15 mouse cellular contexts compared by ENCODE assay signal in the genomic region with DNA sequence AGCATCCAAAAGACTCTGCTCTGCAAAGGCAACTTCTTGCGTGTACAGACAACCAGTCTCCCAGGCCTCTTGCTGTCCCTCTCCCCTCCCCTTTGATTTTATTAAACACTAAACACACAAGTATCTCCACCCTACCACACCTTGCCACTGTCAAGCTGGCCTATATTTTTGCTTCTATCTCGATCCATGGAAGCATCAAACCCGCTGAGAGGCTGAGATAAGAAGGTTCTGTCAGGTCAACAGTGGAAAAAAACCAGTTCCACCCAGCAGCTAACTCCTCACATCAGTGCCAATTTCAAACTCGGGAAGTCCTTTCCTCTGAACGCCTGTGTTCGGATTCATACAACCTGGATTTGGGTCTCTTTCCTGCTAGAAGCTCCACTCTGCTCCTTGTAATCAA. TPM values are rescaled to one million over a fixed set of nuclear protein-coding genes. Genes with fewer than 3 reads are reported as not detected.
DNase-seq lines count a peak whose midpoint lies in the region; ATAC-seq and TF ChIP-seq lines count a peak whose summit lies in the region.
"Had no signal": no experiment of that assay in that cellular context is flagged by ENCODE, and none has a peak within 500 bp of the region (broad histone marks: within the 10 kb centered on the region; RNA-seq: fewer than 3 reads in every experiment).

No protein-coding gene starts in this region.

- no peak for TF ChIP-seq EP300 in heart, adult 2 months (IDR thresholded peaks at IDR 0.05; ENCODE audit: insufficient read depth, low read depth, low read length)
- TF ChIP-seq EP300 in MEL (IDR thresholded peaks at IDR 0.05; ENCODE audit: low read depth in 1 of 2, low read length in 2 of 2) = peak; percentile 83 to 91

- H3K9ac ChIP-seq in heart, adult 2 months (ENCODE audit: low read depth, low read length) = no peak overlapping the region
- H3K9ac ChIP-seq in MEL (ENCODE audit: control insufficient read depth, low read depth, low read length, poor library complexity, severe bottlenecking) = peak overlapping the region; percentile 22; the same call in 1 of the 2 replicates
- peak overlapping the region; percentile 32 for H3K9ac ChIP-seq in liver, embryonic 16.5 days (ENCODE audit: low read depth, low read length)
- H3K9ac ChIP-seq: lung, embryonic 14.5 days had no signal

- H3K9me3 ChIP-seq in MEL (replicated peaks; ENCODE audit: insufficient read depth, low read length) = no peaks in the 10 kb centered on the region
- no peaks in the 10 kb centered on the region for H3K9me3 ChIP-seq in liver, embryonic 16.5 days (replicated peaks; ENCODE audit: control insufficient read depth, low read length)
- H3K9me3 ChIP-seq: hindbrain, embryonic 10.5 days; midbrain, embryonic 10.5 days had no signal

- H3K79me2 ChIP-seq in heart, adult 2 months (replicated peaks; ENCODE audit: control insufficient read depth, insufficient read depth, low read length) = no peaks in the 10 kb centered on the region
- H3K79me2 ChIP-seq in MEL (ENCODE audit: control insufficient read depth, insufficient read depth, low read length, poor library complexity) = peaks cover 32% of the 10 kb centered on the region

- TF ChIP-seq CTCF in heart, adult 2 months (IDR thresholded peaks at IDR 0.05) = no peak
- TF ChIP-seq CTCF in MEL (IDR thresholded peaks at IDR 0.05 in 2 of 3, conservative IDR thresholded peaks at IDR 0.05 in 1 of 3; ENCODE audit: control insufficient read depth in 1 of 3, insufficient read depth in 1 of 3, low read depth in 2 of 3, low read length in 3 of 3, poor library complexity in 1 of 3, severe bottlenecking in 1 of 3) = no peak

- DNase-seq in heart, adult 2 months = peak in 1 of 2 experiments; percentile 20
- DNase-seq in heart, postnatal 14 days = no peak
- peak; percentile 70 for DNase-seq in MEL (ENCODE audit: low read depth, low spot score)
- no peak for DNase-seq in layer of hippocampus, postnatal 36 days
- no peak for DNase-seq in ovary, postnatal 36 days (ENCODE audit: low spot score)
- no peak for DNase-seq in layer of hippocampus, postnatal 10 days (ENCODE audit: low spot score in 2 of 2)
- DNase-seq: B cell, adult 2 months; gastrocnemius, postnatal 10 days; lung, embryonic 14.5 days had no signal

- peak overlapping the region; percentile 87 for H3K27ac ChIP-seq in heart, adult 2 months
- peak overlapping the region; percentile 54 for H3K27ac ChIP-seq in MEL (ENCODE audit: control insufficient read depth, low read depth, low read length)
- peak overlapping the region; percentile 75 for H3K27ac ChIP-seq in liver, embryonic 16.5 days (ENCODE audit: low read length)
- H3K27ac ChIP-seq: hindbrain, embryonic 10.5 days; midbrain, embryonic 10.5 days had no signal

- TF ChIP-seq RAD21 in MEL (IDR thresholded peaks at IDR 0.05; ENCODE audit: low read depth, low read length) = no peak

- intact Hi-C loops in heart, adult 2 months (cut with DNase I) = no loop called here
- intact Hi-C loops in heart, postnatal 14 days (cut with DNase I) = no loop called here

- no peak for TF ChIP-seq POLR2A in heart, adult 2 months (IDR thresholded peaks at IDR 0.05; ENCODE audit: insufficient read depth, low read depth, low read length)
- TF ChIP-seq POLR2A in MEL (IDR thresholded peaks at IDR 0.05; ENCODE audit: control insufficient read depth in 1 of 2, insufficient read depth in 1 of 2, low read depth in 1 of 2, low read length in 2 of 2, poor library complexity in 1 of 2) = 0 out of 4 replicates have a peak, but pooled peaks of 1 of the 2 experiments have one; percentile 19

- peaks cover 3% of the 10 kb centered on the region for H3K36me3 ChIP-seq in heart, adult 2 months (ENCODE audit: control insufficient read depth, insufficient read depth, low read length)
- peaks cover 2 to 21% of the 10 kb centered on the region in 2 experiments for H3K36me3 ChIP-seq in MEL (ENCODE audit: control insufficient read depth in 1 of 2, insufficient read depth in 2 of 2, low read length in 2 of 2)
- H3K36me3 ChIP-seq in liver, embryonic 16.5 days (ENCODE audit: control insufficient read depth, insufficient read depth) = peaks cover 11% of the 10 kb centered on the region

- H3K4me2 ChIP-seq in liver, embryonic 16.5 days (ENCODE audit: low read depth, low read length) = peak overlapping the region; percentile 51
- H3K4me2 ChIP-seq: lung, embryonic 14.5 days had no signal

- no peaks in the 10 kb centered on the region for H3K27me3 ChIP-seq in heart, adult 2 months (ENCODE audit: control insufficient read depth, insufficient read depth, low read length)
- H3K27me3 ChIP-seq in MEL (ENCODE audit: control insufficient read depth in 1 of 2, insufficient read depth in 2 of 2, low read length in 2 of 2) = no peaks in the 10 kb centered on the region
- H3K27me3 ChIP-seq in liver, embryonic 16.5 days (ENCODE audit: control insufficient read depth, insufficient read depth, low read depth, low read length) = no peaks in the 10 kb centered on the region

- 48% methylated on average over 6 of the region's 6 CpGs for WGBS in heart, adult 2 months
- WGBS in liver, embryonic 16.5 days (ENCODE audit: insufficient replicate concordance) = 31% methylated on average over 6 of the region's 6 CpGs

- H3K4me3 ChIP-seq in heart, adult 2 months = no peak overlapping the region
- H3K4me3 ChIP-seq in MEL (ENCODE audit: control insufficient read depth in 1 of 2, insufficient read depth in 1 of 2, low read depth in 2 of 2, low read length in 2 of 2) = no peak overlapping the region; a peak in 1 of 4 replicates
- H3K4me3 ChIP-seq in liver, embryonic 16.5 days (ENCODE audit: low read depth, low read length) = no peak overlapping the region; the same call in 1 of the 2 replicates
- H3K4me3 ChIP-seq: hindbrain, embryonic 10.5 days; midbrain, embryonic 10.5 days; myocyte had no signal

- peaks cover 20% of the 10 kb centered on the region for H3K4me1 ChIP-seq in heart, adult 2 months (ENCODE audit: control insufficient read depth, insufficient read depth, low read length)
- peaks cover 10 to 31% of the 10 kb centered on the region in 2 experiments for H3K4me1 ChIP-seq in MEL (ENCODE audit: control insufficient read depth in 1 of 2, insufficient read depth in 2 of 2, low read length in 2 of 2)
- H3K4me1 ChIP-seq in liver, embryonic 16.5 days (ENCODE audit: control insufficient read depth, low read depth, low read length) = peaks cover 52% of the 10 kb centered on the region

- peak; percentile 87 for ATAC-seq in erythroid progenitor cell, adult 5-6 weeks (replicated peaks; ENCODE audit: low FRiP score, poor library complexity, severe bottlenecking)
- peak; percentile 81 for ATAC-seq in liver, embryonic 16.5 days (ENCODE audit: low read depth)

RNA-seq across cellular contexts. Expression of a gene that starts 11.5 kb away (rescaled TPM):
- 10 to 100 TPM; 15.6 to 19.1 TPM for total RNA-seq in heart, adult 2 months (2021)
- polyA plus RNA-seq in heart, adult 2 months (2012; rRNA removed) = 11.9 and 12.5 TPM in 2 replicates
- 10 to 100 TPM; 13.0 to 13.9 TPM for total RNA-seq in heart, postnatal 14 days (2021)
- 18.7 and 30.0 TPM in 2 replicates for total RNA-seq in MEL (2012; rRNA removed)
- polyA plus RNA-seq in MEL (2012; ENCODE audit: insufficient read depth in 1 of 2, insufficient read length in 2 of 2, low read depth in 1 of 2, low replicate concordance in 2 of 2, missing spikeins in 1 of 2) = 10 to 100 TPM in 1 of 2 experiments, not detected in 1; 38.9 TPM
- 91.4 and 101 TPM in 2 replicates for total RNA-seq in erythroid progenitor cell, adult 5-6 weeks (2015; ENCODE audit: low replicate concordance)
- total RNA-seq in erythroid progenitor cell, adult 5-6 weeks (2017; ENCODE audit: low replicate concordance) = 91.5 and 141 TPM in 2 replicates
- 29.4 and 30.5 TPM in 2 replicates for polyA plus RNA-seq in liver, embryonic 16.5 days (2015; fragmentation: Nextera tagmentation; extraction: Ambion mirVana)
- total RNA-seq in layer of hippocampus, postnatal 36 days (2021) = 10 to 100 TPM; 57.7 to 61.1 TPM
- total RNA-seq in layer of hippocampus, postnatal 10 days (2021) = 10 to 100 TPM; 46.2 to 46.9 TPM

RNA-seq across cellular contexts. Expression of a gene that starts 27.5 kb away (rescaled TPM):
- total RNA-seq in heart, adult 2 months (2021) = under 1 TPM; 0.34 to 0.73 TPM
- polyA plus RNA-seq in heart, adult 2 months (2012; rRNA removed) = 0.91 and 2.2 TPM in 2 replicates
- total RNA-seq in heart, postnatal 14 days (2021) = under 1 TPM; 0.15 to 0.57 TPM
- total RNA-seq in MEL (2012; rRNA removed) = 0.10 TPM in 1 of 2 replicates, not detected in the other
- polyA plus RNA-seq in MEL (2012; ENCODE audit: insufficient read depth in 1 of 2, insufficient read length in 2 of 2, low read depth in 1 of 2, low replicate concordance in 2 of 2, missing spikeins in 1 of 2) = not detected
- total RNA-seq in erythroid progenitor cell, adult 5-6 weeks (2015; ENCODE audit: low replicate concordance) = not detected in 2 replicates
- not detected in 2 replicates for total RNA-seq in erythroid progenitor cell, adult 5-6 weeks (2017; ENCODE audit: low replicate concordance)
- polyA plus RNA-seq in liver, embryonic 16.5 days (2015; fragmentation: Nextera tagmentation; extraction: Ambion mirVana) = 0.15 TPM in 1 of 2 replicates, not detected in the other
- total RNA-seq in layer of hippocampus, postnatal 36 days (2021) = under 1 TPM; 0.15 to 0.28 TPM
- total RNA-seq in layer of hippocampus, postnatal 10 days (2021) = under 1 TPM; 0.18 to 0.25 TPM
- polyA plus RNA-seq: thymus, postnatal 0 days had no signal

RNA-seq across cellular contexts. Expression of a gene that starts 31.9 kb away (rescaled TPM):
- 1 to 10 TPM; 1.5 to 2.0 TPM for total RNA-seq in heart, adult 2 months (2021)
- 25.2 and 34.9 TPM in 2 replicates for polyA plus RNA-seq in heart, adult 2 months (2012; rRNA removed)
- total RNA-seq in heart, postnatal 14 days (2021) = 1 to 10 TPM; 4.2 to 4.4 TPM
- 1.9 and 3.0 TPM in 2 replicates for total RNA-seq in MEL (2012; rRNA removed)
- 10 to 100 TPM in 1 of 2 experiments, not detected in 1; 22.7 TPM for polyA plus RNA-seq in MEL (2012; ENCODE audit: insufficient read depth in 1 of 2, insufficient read length in 2 of 2, low read depth in 1 of 2, low replicate concordance in 2 of 2, missing spikeins in 1 of 2)
- 62.5 and 94.1 TPM in 2 replicates for total RNA-seq in erythroid progenitor cell, adult 5-6 weeks (2015; ENCODE audit: low replicate concordance)
- 7.7 and 15.9 TPM in 2 replicates for total RNA-seq in erythroid progenitor cell, adult 5-6 weeks (2017; ENCODE audit: low replicate concordance)
- 4.5 and 6.7 TPM in 2 replicates for polyA plus RNA-seq in liver, embryonic 16.5 days (2015; fragmentation: Nextera tagmentation; extraction: Ambion mirVana)
- total RNA-seq in layer of hippocampus, postnatal 36 days (2021) = 10 to 100 TPM; 10.1 to 13.3 TPM
- total RNA-seq in layer of hippocampus, postnatal 10 days (2021) = 1 to 10 TPM; 5.0 to 7.5 TPM

RNA-seq across cellular contexts. Expression of a gene that starts 44.0 kb away (rescaled TPM):
- total RNA-seq in heart, adult 2 months (2021) = 1 to 10 TPM; 2.8 to 4.3 TPM
- 7.3 and 9.5 TPM in 2 replicates for polyA plus RNA-seq in heart, adult 2 months (2012; rRNA removed)
- total RNA-seq in heart, postnatal 14 days (2021) = 1 to 10 TPM; 6.6 to 8.5 TPM
- 2.4 and 2.5 TPM in 2 replicates for total RNA-seq in MEL (2012; rRNA removed)
- polyA plus RNA-seq in MEL (2012; ENCODE audit: insufficient read depth in 1 of 2, insufficient read length in 2 of 2, low read depth in 1 of 2, low replicate concordance in 2 of 2, missing spikeins in 1 of 2) = 10 to 100 TPM in 1 of 2 experiments, not detected in 1; 12.7 TPM
- total RNA-seq in erythroid progenitor cell, adult 5-6 weeks (2015; ENCODE audit: low replicate concordance) = 17.3 and 25.2 TPM in 2 replicates
- 6.1 and 17.1 TPM in 2 replicates for total RNA-seq in erythroid progenitor cell, adult 5-6 weeks (2017; ENCODE audit: low replicate concordance)
- polyA plus RNA-seq in liver, embryonic 16.5 days (2015; fragmentation: Nextera tagmentation; extraction: Ambion mirVana) = 5.2 and 6.1 TPM in 2 replicates
- 10 to 100 TPM; 18.6 to 23.9 TPM for total RNA-seq in layer of hippocampus, postnatal 36 days (2021)
- 1 to 10 TPM; 8.7 to 8.9 TPM for total RNA-seq in layer of hippocampus, postnatal 10 days (2021)

RNA-seq across cellular contexts. Expression of a gene that starts 44.1 kb away (rescaled TPM):
- 10 to 100 TPM; 17.1 to 20.0 TPM for total RNA-seq in heart, adult 2 months (2021)
- polyA plus RNA-seq in heart, adult 2 months (2012; rRNA removed) = 24.8 and 29.1 TPM in 2 replicates
- 10 to 100 TPM; 22.6 to 23.0 TPM for total RNA-seq in heart, postnatal 14 days (2021)
- 9.1 and 9.7 TPM in 2 replicates for total RNA-seq in MEL (2012; rRNA removed)
- polyA plus RNA-seq in MEL (2012; ENCODE audit: insufficient read depth in 1 of 2, insufficient read length in 2 of 2, low read depth in 1 of 2, low replicate concordance in 2 of 2, missing spikeins in 1 of 2) = 100 to 1,000 TPM in 1 of 2 experiments, 10 to 100 TPM in 1; 47.0 to 239 TPM
- 46.9 and 75.0 TPM in 2 replicates for total RNA-seq in erythroid progenitor cell, adult 5-6 weeks (2015; ENCODE audit: low replicate concordance)
- total RNA-seq in erythroid progenitor cell, adult 5-6 weeks (2017; ENCODE audit: low replicate concordance) = 32.0 and 37.7 TPM in 2 replicates
- polyA plus RNA-seq in liver, embryonic 16.5 days (2015; fragmentation: Nextera tagmentation; extraction: Ambion mirVana) = 25.1 and 26.8 TPM in 2 replicates
- total RNA-seq in layer of hippocampus, postnatal 36 days (2021) = 10 to 100 TPM; 21.8 to 25.3 TPM
- total RNA-seq in layer of hippocampus, postnatal 10 days (2021) = 10 to 100 TPM; 13.2 to 20.1 TPM
